Mouse (Mus musculus): ENCODE results near the gene Plekhm1. TPM values are rescaled to one million over a fixed set of nuclear protein-coding genes. Genes with fewer than 3 reads are reported as not detected.
"Not testable (repeated sequence)": the region's sequence is repeated elsewhere in the genome, so short reads cannot be mapped to it uniquely, and the experiment has no call there.

Gene Plekhm1
- polyA plus RNA-seq, 1 experiment from 2014 or later: 2.3 TPM

DNA sequence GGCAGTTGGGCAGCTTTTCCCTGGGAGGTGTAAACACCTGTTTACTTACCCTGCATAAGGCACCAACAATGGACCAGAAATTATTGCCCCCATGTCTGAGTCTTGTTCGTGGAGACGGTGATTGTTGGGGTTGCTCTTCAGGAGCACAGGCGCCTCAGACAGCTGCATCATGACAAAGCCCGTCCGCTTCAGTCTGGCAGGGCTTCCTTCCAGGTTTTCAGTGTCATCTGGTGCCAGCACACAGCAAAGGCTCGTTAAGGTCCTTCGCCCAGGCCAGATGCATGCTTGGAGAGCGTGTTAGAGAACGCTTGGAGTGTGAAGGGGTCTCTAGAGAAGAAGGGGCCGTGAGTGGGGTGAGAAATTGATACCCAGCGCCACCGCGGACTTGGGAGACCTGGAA, 87.8 kb downstream of the Plekhm1 start:
- TF ChIP-seq CTCF (IDR thresholded peaks at IDR 0.05; ENCODE audit: low read depth): no peak
- no peak for TF ChIP-seq EP300 (IDR thresholded peaks at IDR 0.05; ENCODE audit: low read depth)
- no peak for DNase-seq
- no peaks in the 10 kb centered on the region for H3K36me3 ChIP-seq (replicated peaks; ENCODE audit: insufficient read depth, low read length)
- H3K4me1 ChIP-seq (ENCODE audit: insufficient read depth): no peaks in the 10 kb centered on the region
- no peaks in the 10 kb centered on the region for H3K9me3 ChIP-seq (ENCODE audit: low read length)
- 62% methylated on average over 13 of the region's 13 CpGs for WGBS (ENCODE audit: insufficient replicate concordance)
- no peak for ATAC-seq
- no peak overlapping the region for H3K27ac ChIP-seq (ENCODE audit: low read depth)
- H3K9ac ChIP-seq (replicated peaks): no peak overlapping the region
- peaks cover 2% of the 10 kb centered on the region; the same call in 1 of the 2 replicates for H3K27me3 ChIP-seq (ENCODE audit: insufficient read depth, low read length)
- no peak overlapping the region for H3K4me2 ChIP-seq (ENCODE audit: low read depth, low read length)
- no peak overlapping the region for H3K4me3 ChIP-seq (ENCODE audit: low read depth, low read length)

DNA sequence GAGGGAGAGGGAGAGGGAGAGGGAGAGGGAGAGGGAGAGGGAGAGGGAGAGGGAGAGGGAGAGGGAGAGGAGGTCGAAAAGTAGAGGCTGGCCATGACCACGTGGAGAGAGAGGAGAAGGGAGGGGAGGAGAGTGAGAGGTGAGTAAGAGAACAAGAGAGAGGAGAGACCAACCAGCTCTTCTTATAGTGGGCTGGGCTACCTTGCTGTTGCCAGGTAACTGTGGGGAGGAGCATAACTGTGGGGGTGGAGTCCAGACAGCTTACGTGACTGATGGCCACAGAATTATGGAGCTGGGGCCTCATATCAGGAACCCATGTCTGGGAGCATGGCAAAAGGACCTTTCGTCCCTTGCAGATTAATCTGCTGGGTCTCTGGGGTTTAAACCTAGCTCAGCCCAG, 89.7 kb downstream of the Plekhm1 start:
- 27% methylated on average over 4 of the region's 4 CpGs for WGBS (ENCODE audit: insufficient replicate concordance)
- H3K36me3 ChIP-seq (replicated peaks; ENCODE audit: insufficient read depth, low read length); H3K27me3 ChIP-seq (ENCODE audit: insufficient read depth, low read length); H3K4me2 ChIP-seq (ENCODE audit: low read depth, low read length); H3K27ac ChIP-seq (ENCODE audit: low read depth); H3K9ac ChIP-seq (replicated peaks); ATAC-seq; DNase-seq; H3K4me3 ChIP-seq (ENCODE audit: low read depth, low read length); H3K9me3 ChIP-seq (ENCODE audit: low read length); H3K4me1 ChIP-seq (ENCODE audit: insufficient read depth): not testable (repeated sequence)

DNA sequence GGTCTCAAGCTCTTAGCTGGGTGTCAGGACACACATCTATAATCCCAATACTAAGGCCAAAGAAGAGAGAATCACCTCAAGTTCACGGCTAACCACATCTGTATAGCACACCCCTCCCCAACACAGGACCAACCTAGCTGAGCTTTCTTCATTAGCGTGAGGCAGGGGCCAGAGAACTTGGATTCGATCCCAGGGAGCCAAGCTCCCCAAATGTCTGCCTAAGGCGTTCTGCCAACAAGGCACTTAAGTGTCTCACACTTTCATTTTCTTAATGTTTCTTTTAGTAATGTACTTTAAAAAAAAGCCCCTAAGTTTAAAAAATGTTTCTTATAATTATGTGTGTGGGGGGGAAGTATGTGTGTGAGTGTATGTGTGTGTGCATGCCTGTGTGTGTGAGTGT, 91.8 kb downstream of the Plekhm1 start:
- Histone ChIP-seq H3K9ac (replicated peaks) (no peak overlapping the region), H3K4me2 (ENCODE audit: low read depth, low read length) (no peak overlapping the region), H3K27ac (ENCODE audit: low read depth) (no peak overlapping the region), H3K4me1 (ENCODE audit: insufficient read depth) (no peaks in the 10 kb centered on the region), H3K27me3 (ENCODE audit: insufficient read depth, low read length) (peaks cover 2% of the 10 kb centered on the region; the same call in 1 of the 2 replicates), H3K9me3 (ENCODE audit: low read length) (no peaks in the 10 kb centered on the region), H3K36me3 (replicated peaks; ENCODE audit: insufficient read depth, low read length) (no peaks in the 10 kb centered on the region), H3K4me3 (ENCODE audit: low read depth, low read length) (no peak overlapping the region)
- ATAC-seq: no peak
- WGBS (ENCODE audit: insufficient replicate concordance): 60% methylated on average over 4 of the region's 4 CpGs
- TF ChIP-seq EP300 (IDR thresholded peaks at IDR 0.05; ENCODE audit: low read depth): no peak
- TF ChIP-seq CTCF (IDR thresholded peaks at IDR 0.05; ENCODE audit: low read depth): no peak
- DNase-seq: no peak

DNA sequence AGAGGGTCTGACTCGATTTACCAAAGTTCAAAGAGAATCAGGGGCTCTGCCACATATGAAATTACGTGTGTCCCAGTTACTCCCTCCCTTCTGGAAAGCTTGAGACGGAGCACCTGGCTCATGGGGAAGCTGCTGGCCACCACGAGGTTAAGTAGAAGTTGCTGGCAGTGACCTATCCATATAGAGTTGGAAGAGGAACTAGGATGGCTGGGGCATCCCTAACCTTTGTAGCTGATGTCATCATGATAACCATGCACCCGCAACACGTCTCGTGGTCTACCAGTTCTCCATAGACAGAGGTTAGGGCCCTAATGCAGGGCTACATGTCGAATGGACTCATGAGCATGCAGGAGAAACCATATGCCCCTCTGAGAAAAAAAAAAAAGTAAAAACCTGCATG, 92.3 kb downstream of the Plekhm1 start:
- Histone ChIP-seq H3K4me3 (ENCODE audit: low read depth, low read length) (no peak overlapping the region), H3K4me2 (ENCODE audit: low read depth, low read length) (no peak overlapping the region), H3K27me3 (ENCODE audit: insufficient read depth, low read length) (peaks cover 2% of the 10 kb centered on the region; the same call in 1 of the 2 replicates), H3K36me3 (replicated peaks; ENCODE audit: insufficient read depth, low read length) (no peaks in the 10 kb centered on the region), H3K4me1 (ENCODE audit: insufficient read depth) (peaks cover under 1% of the 10 kb centered on the region; the same call in 1 of the 2 replicates), H3K9me3 (ENCODE audit: low read length) (no peaks in the 10 kb centered on the region), H3K27ac (ENCODE audit: low read depth) (no peak overlapping the region), H3K9ac (replicated peaks) (no peak overlapping the region)
- 53% methylated on average over 8 of the region's 8 CpGs for WGBS (ENCODE audit: insufficient replicate concordance)
- no peak for ATAC-seq
- no peak for TF ChIP-seq CTCF (IDR thresholded peaks at IDR 0.05; ENCODE audit: low read depth)
- no peak for TF ChIP-seq EP300 (IDR thresholded peaks at IDR 0.05; ENCODE audit: low read depth)
- DNase-seq: no peak

DNA sequence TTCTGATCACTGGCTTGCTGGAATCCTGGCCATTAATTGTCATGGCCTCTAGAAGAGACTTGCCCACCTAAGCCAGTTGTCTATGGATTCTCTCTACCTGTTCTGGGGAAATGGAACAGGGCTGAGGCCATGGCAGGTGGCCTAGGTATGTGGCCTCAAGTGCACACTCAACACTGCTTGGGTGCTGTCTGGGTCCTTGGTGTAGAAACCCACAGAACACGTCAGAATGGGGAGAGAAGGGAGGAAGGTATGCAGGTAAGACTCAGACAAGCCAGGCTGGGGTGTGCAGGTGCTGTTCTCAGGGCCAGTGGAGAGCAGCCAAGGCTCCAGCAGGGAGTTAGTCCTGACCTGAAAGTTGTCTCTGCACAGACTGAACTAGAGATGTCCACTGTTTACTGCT, 94.4 kb downstream of the Plekhm1 start:
- ATAC-seq (no peak), DNase-seq (no peak)
- Histone ChIP-seq H3K9ac (replicated peaks) (no peak overlapping the region), H3K36me3 (replicated peaks; ENCODE audit: insufficient read depth, low read length) (no peaks in the 10 kb centered on the region), H3K4me2 (ENCODE audit: low read depth, low read length) (no peak overlapping the region), H3K4me1 (ENCODE audit: insufficient read depth) (peaks cover 5% of the 10 kb centered on the region; the same call in 1 of the 2 replicates), H3K27me3 (ENCODE audit: insufficient read depth, low read length) (0 out of 2 replicates have a peak, but pooled peaks cover 3% of the 10 kb centered on the region), H3K4me3 (ENCODE audit: low read depth, low read length) (no peak overlapping the region), H3K9me3 (ENCODE audit: low read length) (no peaks in the 10 kb centered on the region), H3K27ac (ENCODE audit: low read depth) (no peak overlapping the region)
- TF ChIP-seq EP300 (IDR thresholded peaks at IDR 0.05; ENCODE audit: low read depth): no peak
- TF ChIP-seq CTCF (IDR thresholded peaks at IDR 0.05; ENCODE audit: low read depth): no peak
- WGBS (ENCODE audit: insufficient replicate concordance): 71% methylated on average over 1 of the region's 1 CpGs

DNA sequence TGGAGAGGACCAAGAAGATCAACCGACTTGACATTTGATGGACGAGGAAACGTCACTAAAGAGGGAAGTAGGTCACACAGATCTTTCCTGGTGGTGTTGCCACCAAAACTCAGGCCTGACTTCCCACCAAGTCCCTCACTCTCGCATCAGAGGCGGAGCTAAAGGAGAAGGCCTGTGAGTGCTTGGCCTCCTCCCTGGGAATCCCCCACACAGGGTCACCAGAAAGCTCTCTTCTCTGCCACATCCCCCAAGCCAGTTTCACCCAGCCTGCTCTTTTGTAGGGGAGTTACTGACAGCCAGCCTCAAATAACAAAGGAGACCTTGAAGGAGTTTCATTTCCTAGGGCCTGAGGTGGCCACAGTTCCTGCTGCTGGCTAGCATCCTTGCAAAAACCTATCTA, 97.1 kb downstream of the Plekhm1 start:
- no peak for TF ChIP-seq CTCF (IDR thresholded peaks at IDR 0.05; ENCODE audit: low read depth)
- TF ChIP-seq EP300 (IDR thresholded peaks at IDR 0.05; ENCODE audit: low read depth): no peak
- 40% methylated on average over 5 of the region's 5 CpGs for WGBS (ENCODE audit: insufficient replicate concordance)
- DNase-seq (no peak), ATAC-seq (no peak)
- Histone ChIP-seq H3K9ac (replicated peaks) (no peak overlapping the region), H3K4me1 (ENCODE audit: insufficient read depth) (peaks cover 5% of the 10 kb centered on the region; the same call in 1 of the 2 replicates), H3K27me3 (ENCODE audit: insufficient read depth, low read length) (0 out of 2 replicates have a peak, but pooled peaks cover 8% of the 10 kb centered on the region), H3K9me3 (ENCODE audit: low read length) (no peaks in the 10 kb centered on the region), H3K4me2 (ENCODE audit: low read depth, low read length) (no peak overlapping the region), H3K36me3 (replicated peaks; ENCODE audit: insufficient read depth, low read length) (no peaks in the 10 kb centered on the region), H3K4me3 (ENCODE audit: low read depth, low read length) (no peak overlapping the region), H3K27ac (ENCODE audit: low read depth) (no peak overlapping the region)

Measured in liver, postnatal 0 days (tissue).